Mouse (Mus musculus): ENCODE measurements around the gene Cabp4. TPM values are rescaled to one million over a fixed set of nuclear protein-coding genes. Genes with fewer than 3 reads are reported as not detected.

The Cabp4 gene
- total RNA-seq, 2 experiments from 2014 or later, result not detected

GRCm38 (mm10) chr19:4166678-4167476 is 23.0 kb upstream of the Cabp4 start:
- intact Hi-C loops (cut with DNase I), result no loop called here
- DNase-seq, result no peak

- DNase-seq, result no peak
- intact Hi-C loops (cut with DNase I), result no loop called here
Observed at GRCm38 (mm10) chr19:4164721-4165120, 20.9 kb upstream of the Cabp4 start.

- intact Hi-C loops (cut with DNase I), result no loop called here
- no peak for DNase-seq
Observed at GRCm38 (mm10) chr19:4164100-4164499, 20.3 kb upstream of the Cabp4 start.

DNA sequence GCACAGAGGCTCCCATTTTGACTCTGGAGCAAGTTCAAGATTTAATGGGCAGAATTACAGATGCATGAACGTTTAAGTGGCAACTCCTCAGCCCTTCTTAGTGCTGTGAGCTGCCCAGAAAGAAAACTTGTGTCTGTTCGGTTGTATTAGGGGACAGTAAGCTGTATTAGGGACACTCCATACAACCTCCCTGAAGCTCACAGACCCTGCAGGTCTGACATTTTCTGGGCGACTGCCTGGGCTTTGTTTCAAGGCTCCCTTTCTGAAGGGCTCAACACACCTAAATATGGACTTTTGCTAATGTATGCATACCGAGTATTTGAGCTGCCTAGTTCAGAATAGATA is 19.7 kb upstream of the Cabp4 start:
- intact Hi-C loops (cut with DNase I), result no loop called here

DNA sequence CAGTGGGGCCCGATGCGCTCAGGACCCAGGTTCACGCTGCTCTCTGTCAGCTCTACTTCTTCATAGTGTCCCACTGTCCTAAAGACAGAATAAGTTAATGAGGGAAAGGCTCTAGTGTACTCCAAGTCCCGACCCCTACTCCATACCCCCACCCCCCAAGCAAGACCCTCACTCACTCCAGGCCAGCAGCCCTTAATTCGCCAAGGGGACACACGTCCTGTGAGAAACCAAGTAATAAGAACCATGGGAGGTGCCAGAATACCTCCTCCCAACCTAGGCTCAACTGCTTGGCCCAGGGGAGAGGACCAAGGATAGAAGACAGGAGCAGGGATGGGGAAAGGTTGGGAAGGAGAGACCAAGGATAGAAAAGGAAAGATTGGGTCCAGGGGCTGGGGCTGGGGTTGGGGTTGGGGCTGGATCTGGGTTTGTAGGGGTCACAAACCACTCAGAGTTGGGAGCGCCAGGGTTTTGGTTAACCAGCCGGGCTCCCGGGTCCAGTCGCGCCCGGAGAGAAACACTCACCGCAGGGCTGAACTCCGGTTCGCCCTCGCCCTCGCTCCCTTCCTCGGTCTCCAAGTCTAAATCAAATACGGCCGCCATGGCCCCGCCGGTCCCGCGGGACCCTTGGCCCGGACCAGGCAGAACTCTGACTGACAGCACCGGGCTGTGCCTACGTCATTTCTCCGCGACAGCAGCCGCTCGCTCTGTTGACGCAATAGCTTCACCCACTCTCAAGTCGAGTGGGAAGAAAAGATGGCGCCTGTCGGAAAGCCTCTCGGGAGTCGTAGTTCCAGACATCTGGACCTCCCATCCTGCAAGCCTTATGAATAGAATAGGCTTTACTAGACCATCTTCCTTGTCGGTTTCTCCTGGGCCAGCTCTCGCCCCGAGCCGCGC is 19.1 kb upstream of the Cabp4 start, which contains the start of gene Rps6kb2:
Rps6kb2 (minus strand) TSS at position 709 of the 897 bp plus-strand sequence.
- intact Hi-C loops (cut with DNase I), result no loop called here
- peak; percentile 93 for DNase-seq

More for the DNA sequence above, 19.7 kb upstream of the Cabp4 start:
- no peak for DNase-seq

DNA sequence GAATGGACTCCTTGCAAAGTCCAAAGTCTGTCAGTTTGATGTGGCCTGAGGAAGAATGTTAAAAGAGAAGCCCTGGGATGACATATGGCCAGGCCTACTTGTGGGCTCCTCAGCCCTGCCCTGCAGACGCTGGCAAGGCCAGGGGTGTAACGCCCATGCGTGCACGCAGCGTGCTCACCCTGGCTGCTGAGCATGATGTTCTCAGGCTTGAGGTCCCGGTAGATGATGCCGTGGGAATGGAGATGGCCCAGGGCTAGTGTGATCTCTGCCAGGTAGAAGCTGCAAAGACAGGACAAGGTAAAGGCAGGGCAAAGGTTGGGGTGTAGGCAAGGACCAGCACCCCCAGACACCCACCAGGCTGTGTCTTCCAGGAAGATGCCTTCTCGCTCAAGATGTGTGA is 15.2 kb upstream of the Cabp4 start:
- no peak for DNase-seq
- intact Hi-C loops (cut with DNase I), result no loop called here

GRCm38 (mm10) chr19:4156771-4157170 is 12.9 kb upstream of the Cabp4 start:
- no peak for DNase-seq
- intact Hi-C loops (cut with DNase I), result no loop called here

- no peak for DNase-seq
Observed at GRCm38 (mm10) chr19:4156073-4156579, 12.3 kb upstream of the Cabp4 start.

GRCm38 (mm10) chr19:4155223-4156072 is 11.6 kb upstream of the Cabp4 start:
- peak in 1 of 2 experiments; percentile 13 for DNase-seq
- intact Hi-C loops (cut with DNase I), result no loop called here

More at GRCm38 (mm10) chr19:4156073-4156579, 12.3 kb upstream of the Cabp4 start:
- intact Hi-C loops (cut with DNase I), result no loop called here

DNA sequence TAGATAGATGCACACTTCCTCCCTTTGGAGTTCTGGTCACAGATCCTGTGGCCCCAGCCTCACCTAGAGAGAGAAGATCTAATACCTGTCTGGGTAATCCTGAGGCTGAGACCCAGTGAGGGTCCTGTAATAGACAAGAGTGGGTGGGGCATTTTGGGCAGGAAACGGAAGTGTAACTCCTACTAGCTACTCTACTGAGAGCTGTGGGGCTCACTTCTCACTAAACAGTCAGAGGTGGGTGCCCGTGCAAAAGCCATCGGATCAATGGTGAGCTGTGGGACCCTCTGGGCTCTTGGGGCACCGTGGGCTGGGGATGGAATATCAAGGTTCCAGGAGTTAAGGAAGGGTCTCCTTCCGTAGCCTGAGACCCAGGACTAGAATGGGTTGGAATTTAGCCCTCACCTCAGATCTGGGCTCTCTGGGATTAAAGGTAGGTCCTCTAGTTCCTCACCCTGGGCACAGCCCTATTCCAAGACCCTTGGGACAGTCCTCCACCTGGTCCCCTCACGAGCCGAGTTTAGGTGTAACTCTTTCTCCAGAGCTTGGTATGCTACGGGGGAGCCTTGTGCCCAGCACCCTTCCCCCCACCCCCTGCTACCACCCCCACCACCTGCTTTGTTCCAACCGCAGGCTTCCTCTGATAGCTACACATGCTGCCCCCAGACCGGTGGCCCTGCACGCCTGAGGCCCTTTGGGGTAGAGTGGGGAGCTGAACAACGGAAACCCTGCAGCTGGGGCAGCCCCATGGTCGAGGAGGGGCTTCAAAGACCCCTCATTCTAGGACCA is 10.8 kb upstream of the Cabp4 start:
- intact Hi-C loops (cut with DNase I), result no loop called here
- DNase-seq, result peak in 1 of 2 experiments; percentile 11

GRCm38 (mm10) chr19:4153232-4153654 is 9.4 kb upstream of the Cabp4 start, which contains the start of gene Ptprcap:
TSS of gene Ptprcap (plus strand) at chr19:4153604.
- intact Hi-C loops (cut with DNase I), result no loop called here
- no peak for DNase-seq

GRCm38 (mm10) chr19:4152445-4153231 is 8.8 kb upstream of the Cabp4 start:
- no peak for DNase-seq
- intact Hi-C loops (cut with DNase I), result no loop called here

DNA sequence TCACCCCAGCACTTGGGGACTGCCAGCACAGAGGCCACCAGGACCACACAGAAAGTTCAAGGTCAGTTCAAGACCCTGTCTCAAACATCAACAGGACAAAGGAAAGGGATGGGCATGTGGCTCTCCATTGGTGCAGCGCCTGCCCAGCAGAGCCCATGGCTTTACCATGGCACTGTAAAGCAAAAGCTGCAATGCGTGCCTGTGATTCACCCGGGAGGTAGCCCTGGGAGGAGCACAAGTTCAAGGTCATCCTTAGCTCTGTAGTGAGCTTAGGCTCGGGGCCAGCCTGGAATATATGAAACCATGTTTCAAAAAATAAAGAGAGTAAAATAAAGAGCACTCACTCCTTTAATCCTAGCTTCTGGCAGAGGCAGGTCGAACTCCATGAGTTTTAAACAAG is 8.1 kb upstream of the Cabp4 start:
- intact Hi-C loops (cut with DNase I), result no loop called here
- DNase-seq, result no peak

DNA sequence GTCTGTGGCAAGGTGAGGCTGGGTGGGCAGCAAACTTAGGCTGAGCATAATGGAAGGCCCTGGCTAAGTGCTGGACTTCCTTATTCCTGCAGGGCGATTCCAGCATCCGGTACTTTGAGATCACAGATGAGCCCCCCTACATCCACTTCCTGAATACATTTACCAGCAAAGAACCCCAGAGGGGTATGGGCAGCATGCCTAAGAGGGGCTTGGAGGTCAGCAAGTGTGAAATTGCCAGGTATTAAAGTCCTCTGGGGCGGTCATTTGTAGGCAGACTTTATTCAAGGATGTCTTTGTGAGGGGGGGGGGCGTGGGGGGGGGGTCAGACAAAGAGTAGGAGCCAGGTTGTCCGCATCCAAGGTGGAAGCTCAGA is 7.6 kb upstream of the Cabp4 start:
- no peak for DNase-seq
- intact Hi-C loops (cut with DNase I), result no loop called here

GRCm38 (mm10) chr19:4150567-4151487 is 7.0 kb upstream of the Cabp4 start:
- intact Hi-C loops (cut with DNase I), result no loop called here
- no peak for DNase-seq

DNA sequence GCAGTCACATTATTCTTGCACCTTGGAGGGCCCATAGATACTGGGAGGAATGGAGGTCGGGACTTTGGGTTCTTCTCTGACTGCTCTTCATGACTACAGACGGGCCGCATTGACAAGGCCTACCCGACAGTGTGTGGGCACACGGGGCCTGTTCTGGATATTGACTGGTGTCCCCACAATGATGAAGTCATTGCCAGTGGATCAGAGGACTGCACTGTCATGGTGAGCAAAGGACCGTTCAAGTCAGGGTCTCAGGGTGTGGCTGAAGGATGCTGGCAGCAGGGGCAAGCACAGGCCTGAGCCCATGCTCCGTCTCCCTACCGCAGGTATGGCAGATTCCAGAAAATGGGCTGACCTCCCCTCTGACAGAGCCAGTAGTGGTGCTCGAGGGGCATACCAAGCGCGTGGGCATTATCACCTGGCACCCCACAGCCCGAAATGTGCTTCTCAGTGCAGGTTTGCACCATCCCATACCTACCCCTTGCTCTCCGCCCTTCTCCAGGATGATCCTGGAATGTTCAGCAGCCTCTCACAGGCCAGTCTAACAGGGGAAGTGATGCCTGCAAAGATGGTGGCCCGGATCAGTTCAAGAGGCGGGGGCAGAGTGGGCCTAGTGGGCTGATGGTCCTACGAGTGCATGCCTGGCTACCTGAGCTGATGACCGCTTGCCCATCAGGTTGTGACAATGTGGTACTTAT is 6.1 kb upstream of the Cabp4 start:
- intact Hi-C loops (cut with DNase I), result no loop called here
- DNase-seq, result no peak

- no peak for DNase-seq
Observed at GRCm38 (mm10) chr19:4149283-4149682, 5.5 kb upstream of the Cabp4 start.

More at GRCm38 (mm10) chr19:4149283-4149682, 5.5 kb upstream of the Cabp4 start:
- intact Hi-C loops (cut with DNase I), result no loop called here

Data from gastrocnemius, postnatal 36 days (tissue).